Mouse (Mus musculus) midbrain, embryonic 11.5 days (tissue): ENCODE results near the gene 1700016D06Rik. TPM values are rescaled to one million over a fixed set of nuclear protein-coding genes. Genes with fewer than 3 reads are reported as not detected.

ENCODE experiments used
- ATAC-seq: fragments of 200-750 bp; cut with Nextera tagmentation; 2 replicates; pipeline ENCODE4 v1.8.0; 2017; ENCODE audit warnings: moderate TSS enrichment, moderate library complexity; ENCODE audit not compliant: low FRiP score
- DNase-seq: peaks from one replicate; pipeline ENCODE4 v3.0.0; 2015; ENCODE audit warnings: low spot score; ENCODE audit errors: missing footprints
- H3K27ac ChIP-seq: fragments of 300-500 bp; sonication (generic); 2 replicates; pipeline ENCODE4 v1.5.1; 2014; ENCODE audit warnings: low read depth, low read length
- H3K27me3 ChIP-seq: fragments of 300-500 bp; sonication (generic); 2 replicates; pipeline ENCODE4 v1.6.1; 2014; ENCODE audit warnings: mild to moderate bottlenecking, low read length, moderate library complexity, mixed read lengths; ENCODE audit not compliant: control insufficient read depth, insufficient read depth
- H3K36me3 ChIP-seq: fragments of 300-500 bp; sonication (generic); 2 replicates; pipeline ENCODE4 v1.6.1; 2014; ENCODE audit warnings: mild to moderate bottlenecking, low read length, moderate library complexity, mixed read lengths; ENCODE audit not compliant: control insufficient read depth, insufficient read depth
- H3K4me1 ChIP-seq: fragments of 300-500 bp; sonication (generic); 2 replicates; pipeline ENCODE4 v1.6.1; 2014; ENCODE audit warnings: low read length; ENCODE audit not compliant: control insufficient read depth, insufficient read depth
- H3K4me2 ChIP-seq: fragments of 300-500 bp; sonication (generic); 2 replicates; pipeline ENCODE4 v1.6.1; 2014; ENCODE audit warnings: mild to moderate bottlenecking, moderate library complexity
- H3K4me3 ChIP-seq: fragments of 300-500 bp; sonication (generic); 2 replicates; pipeline ENCODE4 v1.5.1; 2014; ENCODE audit warnings: low read depth, low read length
- H3K9ac ChIP-seq: fragments of 300-500 bp; sonication (generic); 2 replicates; pipeline ENCODE4 v1.6.1; 2014; ENCODE audit warnings: low read length
- H3K9me3 ChIP-seq: fragments of 300-500 bp; sonication (generic); 2 replicates; pipeline ENCODE4 v1.6.1; 2016; ENCODE audit warnings: low read length; ENCODE audit not compliant: control insufficient read depth
- WGBS: fragments of 180-500 bp; shearing (Covaris S2); extraction: QIAGEN DNeasy Blood & Tissue Kit; methylation state at CpG from one replicate; pipeline ENCODE4 v1.1.7; 2014; 5-methylcytosine and 5-hydroxymethylcytosine counted together
- polyA plus RNA-seq: library from polyadenylated mRNA; unstranded; fragments of >200 nt; fragmentation: Nextera tagmentation; extraction: Ambion mirVana; gene quantifications from 2 replicates; pipeline ENCODE4 v1.2.1, GENCODE M21; 2014

1700016D06Rik gene
- polyA plus RNA-seq, result not detected in 2 replicates

DNA sequence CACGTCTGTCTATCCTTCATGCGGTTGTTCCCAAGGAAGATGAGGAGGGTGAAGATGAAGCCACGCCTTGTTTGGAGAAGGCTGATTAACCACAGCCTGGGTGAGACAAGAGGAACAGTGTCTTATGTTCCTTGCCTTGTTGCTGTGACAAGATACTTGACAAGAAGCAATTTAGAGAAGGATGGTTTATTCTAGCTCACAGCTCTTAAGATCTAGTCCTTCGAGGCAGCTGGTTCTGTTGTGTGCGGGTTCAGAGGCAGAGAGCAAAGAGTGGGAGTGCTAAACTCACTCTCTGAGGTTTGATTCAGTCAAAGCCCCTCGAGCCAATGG, at the start of gene 1700016D06Rik:
Gene 1700016D06Rik (minus strand): TSS at position 31 of the 330 bp plus-strand sequence.
- DNase-seq, result peak; percentile 39
- Histone ChIP-seq H3K36me3 (no peaks in the 10 kb centered on the region), H3K4me3 (no peak within 1 kb of the TSS), H3K4me2 (peak within 1 kb of the TSS; percentile 36), H3K4me1 (peaks cover 3% of the 10 kb centered on the region; the same call in 1 of the 2 replicates), H3K27me3 (no peaks in the 10 kb centered on the region; the same call in 1 of the 2 replicates), H3K9ac (peak within 1 kb of the TSS; percentile 55; the same call in 1 of the 2 replicates), H3K9me3 (no peaks in the 10 kb centered on the region), H3K27ac (no peak within 1 kb of the TSS)
- no peak for ATAC-seq
- WGBS, result 73% methylated on average over 6 of the region's 6 CpGs

DNA sequence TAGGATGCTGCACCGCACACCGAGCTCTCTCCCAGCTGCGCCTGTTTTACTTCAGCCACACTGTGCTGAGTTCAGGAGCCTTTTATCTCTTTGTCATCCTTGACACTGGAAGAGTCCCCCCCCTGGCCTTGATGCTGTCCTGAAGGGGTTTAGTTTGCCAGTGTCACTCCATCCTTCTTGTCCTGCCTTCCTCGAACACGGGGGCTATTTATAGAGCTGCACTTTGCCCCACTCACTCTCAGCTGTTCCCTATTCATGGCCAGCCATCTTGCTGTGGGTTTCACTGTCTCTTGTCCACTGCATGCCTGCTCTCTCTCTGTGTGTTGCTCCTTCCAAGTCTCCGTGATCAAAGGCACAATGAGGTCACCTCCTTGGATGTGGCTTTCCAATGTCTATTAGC, 48.6 kb upstream of the 1700016D06Rik start:
- Histone ChIP-seq H3K9me3 (no peaks in the 10 kb centered on the region), H3K36me3 (no peaks in the 10 kb centered on the region), H3K9ac (no peak overlapping the region), H3K4me3 (no peak overlapping the region), H3K27me3 (no peaks in the 10 kb centered on the region), H3K4me2 (no peak overlapping the region), H3K27ac (no peak overlapping the region), H3K4me1 (no peaks in the 10 kb centered on the region)
- ATAC-seq (no peak), DNase-seq (no peak)
- 80% methylated on average over 6 of the region's 6 CpGs for WGBS

DNA sequence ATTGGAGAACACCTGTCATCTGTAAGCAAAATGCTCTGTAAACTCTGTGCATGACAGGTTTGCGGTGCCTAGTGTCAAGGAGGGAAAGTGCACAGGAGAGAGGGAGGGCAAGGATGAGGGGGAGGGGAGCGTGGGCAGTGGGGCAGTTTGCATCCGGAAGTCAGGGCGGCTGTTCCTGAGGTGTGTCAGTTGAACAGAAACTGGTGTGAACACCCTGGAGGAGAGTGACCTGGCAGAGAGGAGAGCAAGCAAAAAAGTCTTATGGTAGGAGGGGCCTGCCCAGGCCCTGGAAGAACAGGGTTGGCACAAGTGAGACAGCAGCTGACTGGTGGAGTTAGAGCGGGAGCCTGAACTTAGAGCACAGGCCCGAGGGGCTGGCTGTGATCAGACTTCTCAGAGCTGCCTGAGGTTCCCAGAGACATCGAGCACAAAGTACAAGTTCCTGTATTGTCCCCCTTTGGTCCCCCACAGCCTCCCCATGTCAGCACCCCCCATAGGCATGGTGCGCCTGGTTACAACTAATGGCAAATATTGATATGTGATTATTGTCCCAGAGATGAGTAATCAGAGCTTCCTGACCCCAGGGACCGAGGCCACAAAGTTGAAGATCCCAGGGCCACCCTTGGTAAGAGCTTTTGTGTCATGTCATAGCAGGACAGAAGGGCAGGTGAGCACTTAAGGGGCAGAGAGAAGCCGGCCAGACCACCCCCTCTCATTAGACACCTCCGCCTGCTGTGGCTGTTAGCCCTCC, 46.2 kb upstream of the 1700016D06Rik start:
- no peak overlapping the region for H3K9ac ChIP-seq
- no peak overlapping the region for H3K4me2 ChIP-seq
- no peaks in the 10 kb centered on the region for H3K36me3 ChIP-seq
- no peak overlapping the region for H3K27ac ChIP-seq
- no peak for ATAC-seq
- WGBS, result 89% methylated on average over 11 of the region's 11 CpGs
- no peaks in the 10 kb centered on the region for H3K4me1 ChIP-seq
- DNase-seq, result peak; percentile 39
- H3K4me3 ChIP-seq, result no peak overlapping the region
- H3K27me3 ChIP-seq, result no peaks in the 10 kb centered on the region
- no peaks in the 10 kb centered on the region for H3K9me3 ChIP-seq

DNA sequence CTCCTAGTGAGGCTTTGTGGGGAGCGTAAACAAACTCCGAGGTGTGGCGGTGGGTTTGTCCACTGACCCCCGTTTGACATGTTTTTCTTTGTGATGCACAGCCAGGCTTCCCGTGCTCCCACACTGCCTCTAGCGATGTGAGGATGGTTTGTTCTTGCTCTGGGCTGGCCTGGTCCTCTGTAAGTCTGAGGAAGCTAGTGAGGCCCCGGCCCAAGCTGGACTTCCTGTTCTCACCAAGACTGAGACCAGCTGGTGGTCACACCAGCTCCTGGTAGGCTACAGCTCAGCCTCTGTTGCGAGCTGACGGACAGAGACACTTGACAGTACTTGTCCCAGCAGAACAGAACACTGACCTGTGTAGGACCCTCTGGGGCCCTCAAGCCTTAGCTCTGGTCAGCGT, 42.7 kb upstream of the 1700016D06Rik start:
- H3K9ac ChIP-seq, result no peak overlapping the region
- no peaks in the 10 kb centered on the region for H3K9me3 ChIP-seq
- no peak overlapping the region for H3K4me3 ChIP-seq
- WGBS, result 85% methylated on average over 10 of the region's 10 CpGs
- no peaks in the 10 kb centered on the region for H3K27me3 ChIP-seq
- ATAC-seq (no peak), DNase-seq (no peak)
- H3K4me2 ChIP-seq, result no peak overlapping the region
- H3K4me1 ChIP-seq, result no peaks in the 10 kb centered on the region
- H3K27ac ChIP-seq, result no peak overlapping the region
- H3K36me3 ChIP-seq, result peaks cover 5% of the 10 kb centered on the region

DNA sequence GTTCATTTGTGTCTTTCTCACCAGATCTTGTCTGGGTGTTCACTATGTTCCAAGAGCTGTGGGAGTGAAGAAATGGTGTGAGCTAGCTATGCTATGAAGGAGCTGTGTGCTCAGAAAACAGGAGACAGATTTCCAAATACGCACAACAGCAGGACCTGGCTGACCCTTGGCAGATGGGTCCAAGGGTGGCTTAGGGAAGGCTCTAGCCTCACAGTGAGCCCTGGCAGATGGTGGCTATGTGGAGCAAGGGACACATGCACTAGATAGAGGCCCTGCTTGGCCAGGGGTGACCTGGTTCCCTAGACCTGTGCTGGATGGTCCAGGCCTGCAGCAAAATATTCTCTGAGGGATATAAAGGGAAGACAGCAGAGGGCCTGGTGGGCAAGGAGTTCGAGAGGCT, 40.0 kb upstream of the 1700016D06Rik start:
- H3K4me3 ChIP-seq, result no peak overlapping the region
- no peak overlapping the region for H3K27ac ChIP-seq
- no peak overlapping the region for H3K9ac ChIP-seq
- H3K36me3 ChIP-seq, result peaks cover 10% of the 10 kb centered on the region
- H3K4me1 ChIP-seq, result no peaks in the 10 kb centered on the region
- no peaks in the 10 kb centered on the region for H3K27me3 ChIP-seq
- WGBS, result 83% methylated on average over 2 of the region's 2 CpGs
- no peak overlapping the region for H3K4me2 ChIP-seq
- no peak for DNase-seq
- ATAC-seq, result no peak
- H3K9me3 ChIP-seq, result no peaks in the 10 kb centered on the region

DNA sequence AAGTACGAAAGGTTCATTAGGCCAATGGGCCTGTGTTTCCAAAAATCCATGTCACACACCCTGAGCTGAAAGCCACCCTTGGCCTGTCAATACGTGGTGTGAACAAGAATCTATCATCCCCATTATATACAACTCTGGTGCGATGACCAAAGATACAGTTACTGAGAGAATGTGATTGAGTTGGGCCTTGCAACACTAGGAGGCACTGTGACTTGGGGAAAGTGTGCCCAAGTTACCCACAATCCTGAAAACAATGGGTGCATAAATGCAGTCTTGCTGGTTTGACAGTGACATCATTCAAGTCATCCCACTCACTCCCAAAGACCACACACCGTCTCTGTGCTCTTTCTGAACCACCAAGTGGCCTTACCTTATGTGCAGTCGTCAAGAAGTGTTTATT, 38.2 kb upstream of the 1700016D06Rik start:
- H3K9me3 ChIP-seq, result no peaks in the 10 kb centered on the region
- H3K36me3 ChIP-seq, result peaks cover 13% of the 10 kb centered on the region
- no peak overlapping the region for H3K4me2 ChIP-seq
- WGBS, result 90% methylated on average over 5 of the region's 5 CpGs
- no peaks in the 10 kb centered on the region for H3K27me3 ChIP-seq
- H3K4me1 ChIP-seq, result no peaks in the 10 kb centered on the region
- no peak overlapping the region for H3K27ac ChIP-seq
- DNase-seq (no peak), ATAC-seq (no peak)
- no peak overlapping the region for H3K9ac ChIP-seq
- no peak overlapping the region for H3K4me3 ChIP-seq

DNA sequence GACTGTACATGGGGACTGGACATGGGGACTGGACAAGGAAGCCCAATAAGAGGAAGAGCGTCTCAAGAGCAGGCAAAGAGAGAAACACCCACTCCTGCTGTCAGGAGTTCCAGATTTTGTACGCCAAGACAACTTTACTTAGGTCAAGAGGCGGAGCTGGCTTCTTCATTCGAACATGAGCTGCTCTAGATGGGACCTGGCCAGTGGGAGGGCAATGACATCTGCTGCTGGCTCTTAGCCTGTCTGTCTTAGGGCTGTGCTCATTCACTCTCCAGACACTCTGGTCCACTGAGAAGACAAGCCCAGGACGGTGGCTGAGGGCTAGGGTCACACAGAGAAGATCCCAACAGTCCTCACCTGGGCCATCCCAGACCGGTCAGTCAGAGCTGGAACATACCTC, 36.2 kb upstream of the 1700016D06Rik start:
- Histone ChIP-seq H3K9me3 (no peaks in the 10 kb centered on the region), H3K4me3 (no peak overlapping the region), H3K27ac (no peak overlapping the region), H3K4me2 (no peak overlapping the region), H3K4me1 (no peaks in the 10 kb centered on the region), H3K9ac (no peak overlapping the region), H3K27me3 (no peaks in the 10 kb centered on the region), H3K36me3 (peaks cover 13% of the 10 kb centered on the region)
- 89% methylated on average over 6 of the region's 6 CpGs for WGBS
- DNase-seq (no peak), ATAC-seq (no peak)

DNA sequence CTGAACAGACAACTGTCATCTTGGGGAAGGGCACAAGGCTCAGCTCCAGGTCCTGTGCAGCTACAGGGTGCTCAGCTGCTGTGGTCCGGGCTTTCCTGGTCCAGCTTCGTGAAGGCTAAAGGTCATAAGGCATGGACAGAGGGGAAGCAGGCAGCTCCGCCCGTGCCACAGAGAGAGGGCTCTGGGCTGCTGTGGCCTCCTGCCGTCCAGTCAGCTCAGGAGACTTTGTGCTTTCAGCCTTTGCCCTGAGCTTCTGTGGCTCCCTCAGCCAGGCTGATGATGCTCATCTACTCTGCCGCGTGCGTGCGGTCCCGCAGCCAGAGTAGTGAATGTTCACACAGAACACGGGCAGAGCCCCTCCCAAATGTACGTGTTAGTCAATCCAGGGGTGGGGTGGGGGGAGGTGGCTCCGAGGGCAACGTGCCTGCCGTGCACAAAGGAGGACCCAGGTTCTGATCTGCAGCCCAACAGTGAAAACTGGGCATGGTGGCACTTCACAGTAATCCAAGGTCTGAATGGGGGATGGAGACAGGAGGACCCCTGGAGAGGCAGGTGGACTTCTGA, 34.9 kb upstream of the 1700016D06Rik start:
- H3K4me1 ChIP-seq, result no peaks in the 10 kb centered on the region
- no peak overlapping the region for H3K4me2 ChIP-seq
- no peak for DNase-seq
- H3K27me3 ChIP-seq, result no peaks in the 10 kb centered on the region
- no peaks in the 10 kb centered on the region for H3K9me3 ChIP-seq
- H3K27ac ChIP-seq, result no peak overlapping the region
- peaks cover 13% of the 10 kb centered on the region for H3K36me3 ChIP-seq
- 86% methylated on average over 15 of the region's 15 CpGs for WGBS
- H3K9ac ChIP-seq, result no peak overlapping the region
- H3K4me3 ChIP-seq, result no peak overlapping the region
- ATAC-seq, result no peak

DNA sequence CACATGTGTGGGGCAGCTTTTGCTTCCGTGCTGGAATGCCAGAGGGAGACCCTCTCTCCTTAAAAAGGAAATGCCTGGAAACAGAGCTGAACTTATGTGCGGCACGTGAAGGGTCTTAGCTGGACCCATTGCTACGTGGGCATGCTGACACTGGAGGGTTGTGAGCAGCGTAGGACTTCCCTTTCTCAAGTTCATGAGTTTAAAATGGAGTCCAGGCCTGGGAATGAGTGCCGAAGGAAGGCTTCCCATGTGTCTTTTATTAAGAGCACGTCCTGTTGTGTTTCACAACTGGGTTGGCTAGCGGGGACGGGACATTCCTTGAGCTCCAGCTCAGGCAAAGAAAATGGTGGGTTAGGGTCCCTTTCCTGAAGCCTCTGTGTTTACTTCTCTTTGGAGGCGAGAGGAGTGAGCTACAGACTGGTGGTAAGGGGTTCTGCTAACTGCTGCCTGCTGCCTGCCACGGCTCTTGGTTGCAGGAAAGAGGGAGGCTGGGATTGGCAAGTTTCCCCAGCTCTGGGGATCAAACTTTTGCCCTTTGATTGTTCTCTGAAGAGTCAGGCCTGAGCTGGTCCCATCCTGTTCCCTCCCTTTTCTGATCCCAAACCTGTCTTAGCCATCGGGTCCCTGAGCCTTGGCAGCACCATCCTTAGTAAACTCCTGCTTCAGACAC, 29.5 kb upstream of the 1700016D06Rik start:
- H3K9ac ChIP-seq, result peak overlapping the region; percentile 22; the same call in 1 of the 2 replicates
- H3K27me3 ChIP-seq, result peaks cover 4% of the 10 kb centered on the region
- DNase-seq (no peak), ATAC-seq (no peak)
- H3K9me3 ChIP-seq, result no peaks in the 10 kb centered on the region
- 0 out of 2 replicates have a peak, but pooled peaks cover 3% of the 10 kb centered on the region for H3K36me3 ChIP-seq
- H3K27ac ChIP-seq, result no peak overlapping the region
- WGBS, result 73% methylated on average over 12 of the region's 12 CpGs
- peaks cover 16% of the 10 kb centered on the region; the same call in 1 of the 2 replicates for H3K4me1 ChIP-seq
- H3K4me2 ChIP-seq, result peak overlapping the region; percentile 80; the same call in 1 of the 2 replicates
- H3K4me3 ChIP-seq, result no peak overlapping the region
